Mouse (Mus musculus) spleen, postnatal 10 days (tissue): ENCODE results near the gene Iffo1.
"Not testable (repeated sequence)": the region's sequence is repeated elsewhere in the genome, so short reads cannot be mapped to it uniquely, and the experiment has no call there.

Experiments
- DNase-seq, 2 experiments: peaks; one replicate each; pipeline ENCODE4 v3.0.0; 2021 to 2022; ENCODE audit warnings: low spot score in 2 of 2

The Iffo1 gene

DNA sequence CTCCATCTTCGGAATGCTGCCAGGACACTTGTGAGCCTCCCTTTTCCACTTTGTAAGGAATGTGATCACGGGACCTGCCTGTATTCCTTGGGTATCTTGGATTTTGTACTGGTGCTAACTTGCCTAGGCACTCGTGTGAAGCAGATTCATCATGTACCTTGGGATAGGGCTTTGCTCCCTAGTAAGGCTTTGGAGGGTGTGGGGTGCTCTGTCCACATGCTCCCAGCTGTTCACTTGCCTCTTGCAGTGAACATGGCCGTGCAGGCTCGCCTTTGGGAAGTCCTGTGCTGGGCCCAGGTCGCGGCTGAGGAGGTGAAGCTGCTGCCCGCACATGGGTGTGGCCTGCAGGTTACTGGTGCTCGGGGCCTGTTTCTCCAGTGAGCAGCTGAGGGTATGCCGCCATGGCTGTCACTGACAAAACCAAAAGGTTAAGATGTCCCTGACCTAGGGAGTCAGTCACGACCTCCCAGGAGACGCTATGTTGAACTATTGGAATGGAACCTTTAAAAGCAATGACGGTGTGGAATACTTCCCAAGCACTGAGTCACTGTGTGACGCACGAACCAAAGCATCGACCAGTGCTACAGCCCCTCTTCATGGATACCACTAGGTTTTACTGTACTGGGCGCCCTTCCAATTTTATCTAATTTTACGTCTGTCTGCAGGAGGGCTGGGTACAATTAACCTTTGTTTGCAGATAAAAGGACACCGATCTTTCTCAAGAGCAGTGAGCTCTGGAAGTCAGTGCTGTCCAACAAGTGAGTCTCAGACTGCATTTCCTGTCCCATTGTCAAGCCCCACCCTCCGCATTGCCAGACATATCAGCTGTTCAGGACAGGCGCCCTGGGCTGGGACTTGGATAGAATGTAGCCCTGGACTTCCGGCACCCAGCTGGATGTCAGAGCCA lies 16.1 kb downstream of the Iffo1 start:
- no peak for DNase-seq

DNA sequence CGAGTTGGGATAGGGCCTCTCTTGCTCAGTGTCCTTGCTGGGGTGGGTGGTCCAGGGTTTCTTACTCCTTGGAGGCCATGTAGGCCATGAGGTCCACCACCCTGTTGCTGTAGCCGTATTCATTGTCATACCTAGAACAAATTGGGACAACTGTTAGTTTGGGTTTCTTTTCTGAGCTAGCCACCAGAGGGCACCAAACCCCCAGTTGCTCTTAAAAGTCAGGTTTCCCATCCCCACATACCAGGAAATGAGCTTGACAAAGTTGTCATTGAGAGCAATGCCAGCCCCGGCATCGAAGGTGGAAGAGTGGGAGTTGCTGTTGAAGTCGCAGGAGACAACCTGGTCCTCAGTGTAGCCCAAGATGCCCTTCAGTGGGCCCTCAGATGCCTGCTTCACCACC lies 16.9 kb downstream of the Iffo1 start:
- DNase-seq: peak; percentile 60 to 85

DNA sequence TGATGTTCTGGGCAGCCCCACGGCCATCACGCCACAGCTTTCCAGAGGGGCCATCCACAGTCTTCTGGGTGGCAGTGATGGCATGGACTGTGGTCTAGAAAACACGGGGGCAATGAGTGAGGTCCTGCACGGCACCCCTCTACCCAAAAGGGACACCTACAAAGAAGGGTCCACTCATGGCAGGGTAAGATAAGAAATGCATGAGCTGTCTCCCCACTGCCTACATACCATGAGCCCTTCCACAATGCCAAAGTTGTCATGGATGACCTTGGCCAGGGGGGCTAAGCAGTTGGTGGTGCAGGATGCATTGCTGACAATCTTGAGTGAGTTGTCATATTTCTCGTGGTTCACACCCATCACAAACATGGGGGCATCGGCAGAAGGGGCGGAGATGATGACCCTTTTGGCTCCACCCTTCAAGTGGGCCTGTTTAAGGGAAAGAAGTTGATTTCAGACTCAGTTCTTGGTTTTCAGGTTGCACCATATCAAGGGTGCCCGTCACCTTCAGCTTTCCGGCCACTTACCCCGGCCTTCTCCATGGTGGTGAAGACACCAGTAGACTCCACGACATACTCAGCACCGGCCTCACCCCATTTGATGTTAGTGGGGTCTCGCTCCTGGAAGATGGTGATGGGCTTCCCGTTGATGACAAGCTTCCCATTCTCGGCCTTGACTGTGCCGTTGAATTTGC lies 17.7 kb downstream of the Iffo1 start:
- DNase-seq: not testable (repeated sequence)

DNA sequence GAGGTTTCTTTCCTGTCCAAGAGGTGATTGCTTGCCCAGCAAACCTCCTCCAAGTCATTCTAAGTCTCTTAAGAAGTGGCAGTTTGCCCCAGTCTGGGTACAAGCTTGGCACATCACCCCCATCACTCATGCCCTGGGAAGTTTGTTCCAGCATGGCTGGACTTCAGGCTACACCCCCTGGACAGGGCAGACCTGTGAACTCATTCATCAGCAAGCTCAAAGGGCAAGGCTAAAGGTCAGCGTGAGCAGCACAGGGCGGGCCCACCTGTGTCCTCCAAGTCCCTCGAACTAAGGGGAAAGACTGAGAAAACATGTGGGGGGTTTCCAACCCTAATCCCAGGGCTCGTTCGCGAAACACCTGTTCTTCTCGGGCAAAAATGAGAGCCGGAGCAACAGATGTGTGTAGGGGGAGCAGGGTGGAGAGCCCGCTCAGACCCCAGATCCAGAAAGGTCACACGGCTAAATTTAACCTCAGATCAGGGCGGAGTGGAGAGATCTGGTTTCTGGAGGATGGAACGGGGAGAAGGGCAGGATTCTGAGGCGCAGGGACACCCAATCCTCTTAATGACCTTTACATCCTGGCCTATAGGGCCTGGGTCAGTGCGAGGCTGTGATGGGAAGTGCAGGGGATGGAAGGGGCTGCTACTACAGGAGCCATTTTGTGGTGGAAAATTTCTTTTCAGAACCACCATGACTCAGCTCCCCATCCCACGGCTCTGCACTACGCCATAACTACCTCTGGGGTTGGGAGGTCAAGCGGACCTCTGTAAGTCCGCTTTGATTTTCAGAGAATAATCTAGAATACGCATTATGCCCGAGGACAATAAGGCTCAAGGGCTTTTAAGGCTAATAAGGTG lies 19.0 kb downstream of the Iffo1 start:
- DNase-seq: no peak

DNA sequence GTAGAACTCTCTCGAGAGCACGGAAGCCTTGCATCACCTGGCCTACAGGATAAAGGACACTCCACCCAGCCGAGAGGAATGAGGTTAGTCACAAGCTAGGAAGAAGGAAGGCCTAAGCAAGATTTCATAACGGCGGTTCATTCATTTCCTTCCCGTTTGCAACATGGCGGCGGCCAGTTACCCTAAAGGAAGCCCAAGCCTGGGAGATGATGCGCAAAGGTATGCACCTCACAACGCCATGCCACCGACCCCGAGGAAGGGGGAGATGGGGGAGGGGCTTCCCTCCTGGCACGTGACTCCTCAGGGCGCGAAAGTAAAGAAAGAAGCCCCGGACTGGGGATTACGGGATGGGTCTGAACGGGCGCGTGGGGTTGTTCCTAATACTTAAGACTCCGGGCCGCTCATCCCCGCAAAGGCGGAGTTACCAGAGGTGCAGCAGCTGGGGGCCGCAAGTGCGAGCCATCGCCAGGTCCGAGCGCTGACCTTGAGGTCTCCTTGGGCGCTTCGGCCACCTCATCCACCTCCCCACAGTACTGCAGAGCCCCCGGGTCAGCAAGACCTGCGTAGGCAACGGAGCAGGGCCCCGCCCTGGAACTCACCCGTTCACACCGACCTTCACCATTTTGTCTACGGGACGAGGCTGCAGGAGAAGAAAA lies 19.8 kb downstream of the Iffo1 start:
- peak; percentile 65 to 72 for DNase-seq

DNA sequence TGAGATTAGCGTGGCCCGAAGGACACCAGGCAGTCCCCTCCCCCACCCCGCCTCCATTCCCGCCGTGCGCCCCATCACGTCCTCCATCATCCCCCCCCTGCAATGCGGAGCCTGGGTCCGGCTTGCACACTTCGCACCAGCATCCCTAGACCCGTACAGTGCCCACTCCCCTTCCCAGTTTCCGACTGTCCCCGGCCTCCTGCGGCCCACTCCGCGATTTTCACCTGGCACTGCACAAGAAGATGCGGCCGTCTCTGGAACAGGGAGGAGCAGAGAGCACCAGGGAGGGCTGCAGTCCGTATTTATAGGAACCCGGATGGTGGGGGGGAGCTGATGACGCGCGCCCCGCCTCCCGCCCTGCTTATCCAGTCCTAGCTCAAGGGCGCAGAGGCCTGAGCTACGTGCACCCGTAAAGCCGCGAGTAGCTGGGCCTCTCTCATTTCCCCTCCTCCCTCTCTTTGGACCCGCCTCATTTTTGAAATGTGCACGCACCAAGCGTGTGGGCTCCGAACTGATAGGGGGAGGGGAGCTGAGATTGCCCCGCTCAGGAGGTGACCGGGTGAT lies 20.4 kb downstream of the Iffo1 start:
- peak; percentile 86 to 95 for DNase-seq

DNA sequence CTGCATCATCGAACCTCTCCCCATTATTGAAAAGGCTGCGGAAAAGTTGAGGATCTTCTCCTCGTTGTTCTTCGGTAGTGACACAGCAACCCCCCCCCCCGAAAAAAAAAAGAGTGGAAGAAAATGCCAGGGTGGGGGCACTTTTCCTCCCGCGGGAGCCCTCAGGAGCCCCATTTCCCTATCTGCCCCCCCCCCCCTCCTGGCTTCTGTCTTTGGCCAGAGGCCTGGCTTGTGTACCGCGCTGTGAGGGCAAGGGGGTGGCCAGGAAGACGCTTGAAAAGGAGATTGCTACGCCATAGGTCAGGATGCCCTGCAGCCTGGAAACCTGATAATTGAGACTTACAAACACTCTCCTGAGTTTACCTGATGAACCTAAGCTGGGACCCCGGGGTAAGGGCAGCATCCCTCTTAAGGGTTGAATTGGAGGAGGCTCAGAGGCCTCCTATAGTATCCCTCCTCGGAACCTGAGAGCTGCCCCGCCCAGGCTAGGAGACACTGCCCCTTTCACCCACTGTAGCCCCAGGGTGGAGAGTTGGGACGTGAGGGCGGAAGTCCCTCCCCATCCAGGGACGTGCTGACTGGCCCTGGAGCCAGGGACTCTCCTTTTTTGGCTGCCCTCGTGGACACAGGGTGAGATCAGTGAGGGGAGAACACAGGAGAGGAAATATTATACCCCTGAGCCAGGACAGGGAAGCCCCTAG lies 21.2 kb downstream of the Iffo1 start, which contains the start of gene Gapdh:
Gapdh (minus strand) TSS at position 417 of the 701 bp plus-strand sequence.
- DNase-seq: peak in 1 of 2 experiments; percentile 61

DNA sequence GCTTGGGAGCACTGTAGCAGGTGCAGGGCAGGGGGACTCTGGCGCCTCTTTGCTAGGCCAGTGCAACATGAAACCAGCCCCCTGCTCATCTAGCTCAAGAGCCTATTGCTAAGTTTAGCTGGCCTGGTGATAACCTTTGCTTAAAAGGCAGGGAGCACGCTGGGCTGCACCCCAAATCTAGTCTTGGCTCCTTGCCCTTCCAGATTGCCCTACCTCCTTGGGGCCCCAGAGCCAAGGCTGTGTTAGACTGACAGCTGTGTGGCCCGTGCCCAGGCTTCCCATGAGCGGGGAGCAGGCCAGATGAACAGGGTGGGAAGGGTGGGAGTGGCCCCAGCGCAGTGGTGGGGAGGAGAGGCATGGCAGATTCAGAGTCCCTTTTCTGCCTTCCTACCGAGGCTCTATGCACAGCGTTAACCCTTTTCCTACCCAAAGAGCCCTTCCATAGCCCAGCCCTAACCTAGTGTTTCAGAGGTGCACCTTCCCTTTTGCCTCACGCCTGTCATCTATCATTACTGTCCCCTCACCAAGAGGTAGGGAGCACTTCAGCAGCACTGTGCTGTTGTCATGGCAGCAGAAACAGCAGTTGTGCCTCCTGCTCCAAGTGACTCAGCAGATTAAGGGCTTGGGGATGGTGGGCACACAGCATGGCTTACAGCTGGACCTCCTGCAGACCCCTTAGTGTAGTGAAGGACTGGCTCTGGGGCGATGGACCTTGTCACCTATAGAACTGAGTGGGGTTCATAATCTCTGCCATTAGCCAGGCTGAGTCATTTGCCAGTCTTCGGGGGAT lies 22.0 kb downstream of the Iffo1 start:
- DNase-seq: no peak

DNA sequence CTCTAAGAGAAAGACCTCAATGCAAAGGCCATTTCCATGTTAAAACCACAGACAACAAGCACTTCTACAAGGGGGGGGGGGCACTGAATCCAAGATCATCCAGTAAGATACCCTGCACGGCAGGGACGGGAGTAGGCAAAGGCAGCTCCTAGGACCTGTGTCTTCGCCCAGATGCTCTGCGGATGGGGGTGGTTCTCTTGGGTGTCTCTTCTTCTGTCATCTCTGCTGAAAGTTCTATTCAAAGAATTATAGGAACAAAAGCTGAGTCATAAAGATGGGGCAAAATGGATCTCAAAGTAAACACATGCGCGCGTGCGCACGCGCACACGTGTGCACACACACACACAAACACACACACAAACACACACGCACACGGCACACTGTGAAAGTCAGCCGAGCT lies 23.0 kb downstream of the Iffo1 start:
- DNase-seq: no peak

DNA sequence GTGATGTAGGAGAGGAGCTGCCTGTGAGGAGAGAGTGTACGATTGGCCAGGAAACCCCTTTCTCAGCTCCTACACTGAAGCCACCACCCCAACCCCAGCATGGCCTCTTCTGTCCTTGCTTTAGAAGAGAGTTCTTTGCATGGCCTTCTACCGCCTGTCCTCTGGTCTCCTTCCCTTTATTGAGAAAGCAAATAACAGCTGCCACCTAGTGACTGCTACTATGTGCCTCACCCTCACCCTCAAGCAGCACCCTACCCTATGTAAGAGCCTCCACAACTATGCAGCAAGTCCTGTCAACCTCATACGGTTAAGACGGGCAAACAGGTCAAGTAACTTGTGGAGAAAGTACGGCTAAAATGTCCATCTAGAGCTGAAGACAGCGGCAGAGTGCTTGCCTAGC lies 25.2 kb downstream of the Iffo1 start:
- DNase-seq: no peak

DNA sequence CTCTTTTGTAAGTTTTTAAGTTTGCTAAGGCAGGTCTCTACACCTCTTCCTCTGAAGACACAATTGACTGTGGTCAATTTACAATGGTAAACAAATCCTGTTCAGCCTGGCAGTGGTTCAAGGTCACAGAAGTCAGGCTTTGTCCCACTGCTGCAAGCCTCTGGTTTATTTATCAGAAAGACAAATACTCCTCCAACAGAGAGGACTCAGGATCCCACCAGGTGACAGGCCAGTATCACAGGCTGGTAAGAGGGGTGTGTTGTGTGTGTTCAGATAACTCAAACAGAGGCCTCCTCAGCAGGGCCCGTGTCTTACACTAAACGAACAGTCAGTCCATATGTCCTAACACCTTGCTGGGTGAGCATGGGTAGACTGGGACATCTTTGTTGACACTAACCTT lies 27.4 kb downstream of the Iffo1 start:
- no peak for DNase-seq

DNA sequence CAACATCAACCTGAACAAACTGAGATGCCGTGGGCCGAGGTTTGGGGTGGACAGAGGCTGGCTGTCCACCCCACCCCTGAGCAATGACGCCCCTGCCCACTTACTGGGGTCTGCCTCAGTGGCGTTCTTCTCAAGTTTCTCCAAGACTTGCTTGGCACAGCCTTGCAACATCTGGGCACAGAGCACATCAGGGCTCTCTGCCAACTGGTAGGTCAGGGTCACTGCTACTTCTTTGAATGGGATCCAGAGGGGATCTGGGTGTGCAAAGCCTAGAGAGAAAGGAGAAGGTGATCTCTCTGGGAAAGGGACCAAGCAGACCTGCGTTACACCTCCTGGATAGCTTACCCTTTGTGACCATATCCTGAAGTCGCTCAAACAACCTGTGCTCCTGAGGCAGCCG lies 28.2 kb downstream of the Iffo1 start:
- DNase-seq: no peak

DNA sequence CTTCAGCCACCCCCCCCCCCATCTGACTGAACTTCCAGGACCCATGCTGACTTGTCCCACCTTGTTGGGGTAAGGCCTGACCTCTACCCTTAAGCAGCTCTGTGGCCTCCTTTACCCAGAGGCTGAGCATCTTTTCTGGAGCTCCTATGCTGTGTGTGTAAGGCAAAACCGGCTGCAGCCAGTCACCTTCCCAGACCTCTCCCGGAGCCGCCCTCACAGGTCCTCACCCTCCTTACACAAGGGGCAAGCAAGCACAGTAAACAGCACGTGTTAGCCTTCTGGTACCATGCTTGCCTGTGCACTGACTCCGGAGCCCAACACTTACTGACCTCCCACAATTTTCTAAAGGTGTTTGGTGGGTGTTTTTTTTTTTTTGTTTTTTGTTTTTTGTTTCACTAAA lies 30.4 kb downstream of the Iffo1 start:
- DNase-seq: no peak

DNA sequence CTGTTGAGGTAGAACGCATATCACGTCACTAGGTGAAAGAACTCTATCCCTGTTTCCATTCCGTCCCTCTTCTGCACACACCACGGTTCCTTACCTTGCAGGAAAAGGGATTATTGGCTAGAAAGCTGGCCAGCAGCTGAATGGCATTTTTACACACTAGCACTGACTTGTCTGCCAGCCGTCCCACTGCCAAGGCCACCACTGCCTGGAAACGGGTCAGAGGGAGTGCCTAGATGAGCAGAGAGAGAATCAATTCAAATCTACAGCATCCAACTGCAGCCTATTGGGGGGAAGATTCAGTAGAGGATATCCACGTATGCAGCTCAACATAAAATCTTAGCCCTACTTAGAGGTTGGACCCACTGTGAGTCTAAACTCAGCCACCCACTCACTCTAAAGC lies 34.6 kb downstream of the Iffo1 start:
- no peak for DNase-seq

DNA sequence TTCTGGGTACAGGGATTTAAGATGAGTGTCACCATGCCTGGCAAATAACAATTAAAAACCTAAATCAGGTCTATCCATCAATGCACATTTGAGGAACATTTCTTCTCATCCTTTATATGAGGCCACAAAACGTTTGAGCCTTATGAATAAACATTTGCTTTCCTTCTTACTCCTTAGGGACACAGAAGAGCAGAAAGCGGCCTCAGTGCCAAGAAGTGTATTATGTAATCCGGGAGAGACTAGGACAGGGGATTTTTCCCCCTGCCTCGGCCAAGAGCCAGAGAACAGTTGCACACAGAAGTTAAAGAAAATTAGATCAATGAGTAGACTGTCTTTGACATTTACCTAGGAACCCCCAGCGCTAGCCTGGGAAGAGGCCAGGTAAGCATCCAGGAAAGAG lies 37.1 kb downstream of the Iffo1 start:
- DNase-seq: no peak

DNA sequence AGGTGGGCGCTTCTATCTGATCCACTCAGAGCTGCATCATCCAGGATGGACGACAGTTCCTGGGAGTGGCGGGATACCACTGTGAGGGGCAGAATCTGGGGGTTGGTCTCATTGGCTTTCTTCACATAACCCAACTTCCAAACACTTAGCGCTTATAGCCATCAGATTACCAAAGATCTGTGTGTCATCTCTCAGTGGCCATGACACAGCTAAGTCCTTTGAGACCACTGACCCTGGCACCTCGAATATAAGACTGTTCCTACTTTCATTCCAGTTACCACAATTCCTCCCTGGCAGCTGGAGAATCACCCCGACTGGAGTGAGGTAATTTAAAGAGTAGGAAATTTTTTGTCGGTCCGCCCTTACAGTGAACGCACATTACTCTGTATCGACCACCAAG lies 41.2 kb downstream of the Iffo1 start:
- no peak for DNase-seq

DNA sequence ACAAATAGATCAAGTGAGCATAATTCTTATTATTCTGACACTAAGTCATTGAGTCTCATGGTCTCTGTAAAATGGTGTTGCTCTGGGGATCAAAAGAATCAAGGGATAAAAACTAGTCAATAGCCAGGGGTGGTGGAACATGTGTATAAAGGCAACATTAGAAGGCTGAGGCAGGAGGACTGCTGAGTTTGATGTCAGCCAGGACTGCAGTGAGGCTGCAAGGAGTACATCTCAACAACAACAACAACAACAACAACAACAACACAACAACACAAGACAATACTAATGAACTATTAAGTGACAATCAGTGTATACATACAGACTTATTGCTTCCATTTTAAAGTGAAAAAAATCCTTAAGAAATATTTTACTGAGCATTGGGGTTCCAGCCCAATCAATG lies 45.8 kb downstream of the Iffo1 start:
- no peak for DNase-seq

DNA sequence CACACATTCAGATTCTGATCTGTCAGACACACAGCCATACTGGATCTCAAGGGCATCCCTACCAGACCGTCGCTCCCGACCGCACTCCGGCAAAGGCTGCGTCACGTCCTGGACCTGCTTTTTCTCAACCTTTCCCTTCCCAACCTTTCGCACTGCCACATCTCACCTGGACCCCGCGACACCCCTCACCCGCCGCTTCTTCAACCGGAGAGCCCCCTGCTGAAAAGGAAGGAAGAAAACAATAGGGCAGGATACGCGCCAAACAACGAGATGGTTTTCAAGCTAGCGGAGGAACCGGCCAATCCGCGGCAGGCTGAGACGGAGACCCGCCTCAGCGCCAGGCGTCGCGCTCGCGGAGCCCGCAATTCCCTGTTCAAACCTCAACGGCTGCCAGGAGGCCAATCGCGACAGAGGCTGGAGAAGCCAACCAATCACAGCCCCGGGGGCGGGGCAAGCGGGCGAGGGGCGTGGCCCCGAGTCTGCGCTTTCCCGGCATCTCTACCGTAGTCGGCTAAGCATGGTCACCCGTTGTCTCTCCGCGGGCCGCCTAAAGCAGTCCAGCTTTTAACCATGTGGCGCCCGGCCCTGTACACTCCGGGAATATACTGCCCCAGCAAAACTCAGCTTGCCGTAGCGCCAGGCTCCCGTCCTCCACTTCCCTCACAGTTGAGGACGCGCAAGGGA lies 46.4 kb downstream of the Iffo1 start, which contains the start of the genes Ncapd2 and Mrpl51:
Ncapd2 (minus strand) TSS at position 370 of the 684 bp plus-strand sequence.
Mrpl51 (plus strand) TSS at position 470 of the 684 bp plus-strand sequence.
- peak; percentile 96 to 99 for DNase-seq
